Mouse (Mus musculus) frontal cortex, postnatal 25 days (tissue): ENCODE measurements at regions not wholly inside any gene's neighbourhood (a gene's known extent, or its start where the extent isn't known, plus 50 kb on each side); places are given as distances from the start of the nearest gene placed in this dataset.

Source experiments
- DNase-seq, 2 experiments: peaks; one replicate each; pipeline ENCODE4 v3.0.0; 2022; ENCODE audit warnings: low spot score in 2 of 2

GRCm38 (mm10) chr11:28655169-28655846 is 71.2 kb upstream of the Ccdc85a start:
- DNase-seq: no peak

GRCm38 (mm10) chr11:28649446-28649845 is 65.3 kb upstream of the Ccdc85a start:
- no peak for DNase-seq

GRCm38 (mm10) chr11:28648916-28649315 is 64.8 kb upstream of the Ccdc85a start:
- no peak for DNase-seq

- DNase-seq: no peak
These were observed 55.0 kb upstream of the Ccdc85a start for GRCm38 (mm10) chr11:28639081-28639480.

GRCm38 (mm10) chr11:28636752-28637151 is 52.6 kb upstream of the Ccdc85a start:
- no peak for DNase-seq
